Mouse (Mus musculus): ENCODE data around the gene Kcnk5.
A peak's percentile ranks its signal among the peaks of the same experiment; 100 is the strongest.

Kcnk5 gene

GRCm38 (mm10) chr14:20181466-20181921, at the start of gene Kcnk5:
Gene Kcnk5, minus strand, starts transcription at chr14:20181809.
- DNase-seq (ENCODE audit: low spot score), result peak; percentile 95

GRCm38 (mm10) chr14:20230063-20230491, 48.5 kb upstream of the Kcnk5 start:
- no peak for DNase-seq (ENCODE audit: low spot score)

DNA sequence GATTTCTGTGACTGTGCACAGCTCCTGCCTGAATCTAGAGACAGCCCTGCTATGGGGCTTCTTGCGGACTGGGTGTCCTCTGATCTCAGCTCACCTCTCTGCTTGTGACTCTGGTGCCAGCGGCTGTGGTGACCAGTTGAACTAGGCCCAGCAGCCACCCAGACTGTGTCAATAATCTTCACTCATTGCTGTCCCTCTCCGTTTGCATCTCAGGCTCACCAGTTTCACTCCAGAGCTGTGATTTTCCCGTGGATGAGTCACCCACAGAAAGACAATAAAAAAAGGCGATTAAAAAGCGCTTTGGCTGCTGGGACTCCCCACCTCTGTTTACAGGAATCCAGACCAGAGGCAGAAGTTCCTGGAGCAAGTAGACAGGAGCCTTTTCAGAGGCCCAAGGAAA, 47.8 kb upstream of the Kcnk5 start:
- no peak for DNase-seq (ENCODE audit: low spot score)

- no peak for DNase-seq (ENCODE audit: low spot score)
Measured at GRCm38 (mm10) chr14:20228336-20228735, 46.7 kb upstream of the Kcnk5 start.

DNA sequence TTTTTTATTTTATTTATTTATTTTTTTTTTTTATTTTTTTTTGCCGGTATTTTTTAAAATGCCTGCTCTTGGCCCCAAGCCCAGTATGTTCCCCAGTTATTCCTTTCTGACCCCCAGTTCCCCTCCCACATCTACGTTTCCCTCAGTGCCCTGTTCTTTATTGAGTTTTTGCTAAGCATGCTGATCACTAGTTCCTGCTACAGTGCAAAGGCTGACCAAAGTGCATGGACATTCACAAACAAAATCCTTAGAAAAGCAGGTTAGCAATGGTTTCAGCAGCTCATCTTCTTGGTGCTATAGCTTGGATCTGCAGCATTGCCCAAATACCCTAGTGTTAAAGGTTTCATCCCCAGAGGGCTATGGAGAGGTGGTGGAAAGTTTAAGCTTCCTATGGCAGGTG, 45.4 kb upstream of the Kcnk5 start:
- DNase-seq (ENCODE audit: low spot score), result no peak

DNA sequence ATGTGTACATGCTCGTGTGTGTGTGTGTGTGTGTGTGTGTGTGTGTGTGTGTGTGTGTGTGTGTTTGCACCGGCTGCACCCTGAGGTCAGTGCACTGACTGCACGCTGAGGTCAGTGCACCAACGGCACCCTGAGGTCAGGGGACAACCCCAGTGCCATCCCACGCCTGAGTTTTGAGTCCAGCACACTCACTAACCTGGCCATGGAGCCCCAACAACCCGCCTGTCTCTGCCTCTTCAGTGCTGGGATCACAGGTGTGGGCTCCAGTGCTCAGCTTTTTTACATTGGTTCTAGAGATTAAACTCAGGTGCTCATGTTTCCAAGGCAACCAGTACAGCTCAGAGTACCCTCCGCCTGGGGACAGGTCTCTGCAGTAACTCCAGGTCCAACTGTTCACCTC, 44.9 kb upstream of the Kcnk5 start:
- DNase-seq (ENCODE audit: low spot score), result no peak

GRCm38 (mm10) chr14:20225525-20225924, 43.9 kb upstream of the Kcnk5 start:
- peak; percentile 79 for DNase-seq (ENCODE audit: low spot score)

DNA sequence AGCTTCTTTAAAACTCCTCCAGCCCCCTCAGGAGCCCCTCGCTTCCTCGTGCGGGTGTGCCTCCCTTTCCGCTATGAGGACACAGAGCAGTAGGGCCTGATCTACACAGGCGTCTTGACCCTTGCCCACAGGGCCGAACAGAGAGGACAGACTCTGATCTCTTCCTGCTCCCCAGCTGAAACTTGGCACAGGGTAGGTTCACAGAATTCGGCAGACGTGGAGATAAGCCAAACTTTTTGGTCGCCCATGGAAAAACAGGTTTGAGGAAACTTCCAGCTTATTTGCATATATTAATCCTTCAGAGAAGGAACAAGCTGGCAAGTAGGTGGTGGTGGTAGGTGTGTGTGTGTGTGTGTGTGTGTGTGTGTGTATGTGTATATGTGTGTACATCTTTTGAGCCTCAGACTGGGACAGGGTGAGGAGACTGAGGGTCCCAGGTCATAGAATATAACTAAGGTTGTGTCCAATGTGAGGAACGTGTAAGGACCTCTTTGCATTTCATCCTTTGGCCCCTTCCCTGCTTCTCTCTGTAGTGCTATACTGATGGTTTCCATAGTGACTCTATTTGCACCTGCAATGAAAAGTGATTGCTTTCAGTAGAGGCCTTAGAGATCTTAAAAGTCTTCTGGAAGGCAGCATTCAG, 43.1 kb upstream of the Kcnk5 start:
- no peak for DNase-seq (ENCODE audit: low spot score)

GRCm38 (mm10) chr14:20224163-20224562, 42.6 kb upstream of the Kcnk5 start:
- DNase-seq (ENCODE audit: low spot score), result no peak

DNA sequence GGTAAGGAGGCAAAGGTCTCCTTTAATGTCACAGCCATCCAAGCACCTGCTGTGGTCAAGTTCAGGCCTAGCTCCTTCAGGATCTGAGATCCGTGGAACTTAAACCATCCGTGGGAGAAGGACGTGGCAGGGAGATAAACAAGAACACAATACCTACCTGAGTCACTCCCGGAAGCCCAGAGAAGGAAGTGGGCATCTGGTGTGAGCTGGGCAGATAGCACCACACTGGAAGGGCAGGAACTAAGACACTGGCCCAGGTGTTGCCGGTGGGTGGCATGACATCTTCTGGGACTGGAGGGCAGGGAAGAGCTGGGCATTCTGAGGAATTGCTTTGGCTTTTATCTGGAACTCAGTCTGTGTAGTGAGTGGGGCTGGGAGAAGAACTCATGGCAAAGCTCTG, 41.6 kb upstream of the Kcnk5 start:
- DNase-seq (ENCODE audit: low spot score), result no peak

DNA sequence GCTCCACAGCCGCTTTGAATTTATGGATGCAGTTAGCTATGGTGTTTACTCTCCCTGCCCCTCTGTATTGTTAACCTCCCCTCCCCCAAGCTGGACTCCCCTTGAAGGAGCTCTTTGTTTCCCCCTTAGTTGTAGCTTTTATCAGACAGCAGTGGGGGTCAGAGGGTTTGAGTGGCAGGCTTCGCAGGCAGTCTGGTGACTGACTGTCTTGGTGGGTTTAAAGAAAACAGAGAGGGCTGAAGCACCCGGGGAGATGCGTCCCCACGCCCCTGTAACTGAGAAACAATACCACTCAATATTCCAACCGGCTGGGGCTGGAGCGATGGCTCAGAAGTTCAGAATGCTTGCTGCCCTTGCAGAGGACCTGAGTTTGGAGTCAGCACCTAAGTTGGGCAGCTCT, 39.5 kb upstream of the Kcnk5 start:
- peak; percentile 55 for DNase-seq (ENCODE audit: low spot score)

GRCm38 (mm10) chr14:20219849-20220248, 38.2 kb upstream of the Kcnk5 start:
- no peak for DNase-seq (ENCODE audit: low spot score)

DNA sequence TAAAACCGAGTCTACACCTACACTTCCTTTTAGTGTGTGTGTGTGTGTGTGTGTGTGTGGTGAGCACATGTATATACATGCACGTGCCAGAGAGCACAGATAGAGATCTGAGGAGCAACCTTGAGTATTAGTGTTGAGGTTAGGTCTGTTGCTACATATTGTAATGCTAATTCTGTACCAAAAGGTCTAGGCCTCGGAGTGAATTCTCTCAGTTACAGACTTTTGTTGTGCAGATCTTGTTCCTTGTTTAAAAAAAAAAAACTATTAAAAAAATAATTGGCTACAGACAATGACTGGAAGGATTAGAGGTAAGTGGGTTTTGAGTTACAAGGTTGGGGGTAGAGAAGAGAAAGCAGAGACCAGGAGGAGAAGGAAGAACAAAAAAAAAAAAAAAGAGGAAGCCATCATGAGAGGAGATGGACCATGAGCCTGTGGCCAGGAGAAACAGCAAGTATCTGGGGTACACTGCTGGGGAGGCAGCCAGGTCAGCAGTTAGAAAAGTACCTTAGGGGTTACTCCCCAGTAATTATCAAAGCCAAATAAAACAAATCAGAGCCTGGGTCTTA, 35.8 kb upstream of the Kcnk5 start:
- DNase-seq (ENCODE audit: low spot score), result no peak

DNA sequence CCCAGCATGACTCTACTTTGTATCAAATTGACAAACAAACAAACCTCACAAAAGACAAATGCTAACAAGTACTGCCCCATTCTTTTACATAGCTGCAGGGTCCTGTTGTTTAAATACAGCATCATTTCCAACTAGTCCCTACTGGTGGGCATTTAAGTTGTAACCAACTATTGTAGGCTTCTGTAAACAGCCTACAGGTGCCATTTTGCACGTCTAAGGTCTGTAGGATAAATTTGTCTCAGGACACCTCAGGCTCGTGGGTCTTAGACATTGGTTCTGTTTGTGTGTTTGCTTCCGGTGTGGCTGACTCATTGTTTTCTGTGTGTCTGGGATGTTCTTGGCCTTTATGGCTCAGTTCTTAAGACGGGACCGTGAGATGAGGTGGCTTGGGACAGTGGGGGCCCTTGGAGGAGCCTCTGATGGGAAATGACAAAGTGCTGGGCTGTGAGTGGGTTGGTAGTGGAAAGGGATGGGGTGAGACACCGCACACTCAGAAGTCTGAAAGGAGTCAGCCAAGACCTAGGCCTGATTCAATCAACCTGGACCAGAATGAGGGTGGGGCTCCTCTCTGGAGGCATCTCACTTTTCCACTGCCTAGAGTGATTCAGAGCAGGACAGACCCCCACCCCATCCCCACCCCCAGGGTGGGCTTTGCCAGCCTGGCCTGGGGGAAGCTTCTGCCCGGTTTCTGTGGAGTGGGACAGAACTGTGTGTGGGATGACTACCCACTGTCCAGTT, 35.1 kb upstream of the Kcnk5 start:
- no peak for DNase-seq (ENCODE audit: low spot score)

- DNase-seq (ENCODE audit: low spot score), result no peak
Measured at GRCm38 (mm10) chr14:20215826-20216225, 34.2 kb upstream of the Kcnk5 start.

DNA sequence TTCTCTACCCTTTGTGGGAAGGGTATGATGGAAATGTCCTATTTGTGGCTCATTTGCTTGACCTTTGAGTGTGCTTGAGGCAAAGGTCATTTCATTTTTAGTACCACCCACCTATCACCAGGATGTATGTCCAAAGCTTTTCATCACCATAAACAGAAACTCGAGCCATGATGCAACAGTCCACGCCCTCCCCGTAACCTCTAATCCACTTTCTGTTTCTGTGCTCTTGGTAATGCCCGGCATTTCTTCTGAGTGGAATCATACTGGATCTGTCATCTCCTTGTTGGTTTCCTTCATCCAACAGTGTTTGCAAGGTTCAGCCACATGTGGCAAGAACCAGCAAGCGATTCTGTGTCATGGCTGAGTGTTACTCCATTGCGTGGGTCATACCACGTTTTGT, 32.5 kb upstream of the Kcnk5 start:
- DNase-seq (ENCODE audit: low spot score), result no peak

- DNase-seq (ENCODE audit: low spot score), result peak; percentile 57
Measured at GRCm38 (mm10) chr14:20211754-20212601, 30.4 kb upstream of the Kcnk5 start.

DNA sequence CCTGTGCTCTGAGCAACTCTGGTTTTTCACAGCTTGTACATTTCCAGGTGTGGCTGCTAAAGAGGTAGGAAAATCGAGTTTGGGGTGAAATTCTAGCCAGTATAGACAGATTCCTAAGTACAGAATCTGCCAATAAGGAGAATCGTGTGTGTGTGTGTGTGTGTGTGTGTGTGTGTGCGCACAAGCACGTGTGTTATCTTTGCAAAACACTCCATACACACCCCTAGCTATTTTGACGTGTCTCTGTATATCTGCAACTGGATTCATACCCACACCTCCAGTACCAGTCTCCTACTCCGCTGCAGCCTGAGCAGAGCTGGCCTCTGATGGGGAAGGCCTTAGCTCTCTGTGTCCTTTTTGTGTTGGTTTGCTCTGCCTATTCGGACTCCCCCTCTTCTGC, 28.3 kb upstream of the Kcnk5 start:
- DNase-seq (ENCODE audit: low spot score), result no peak

- DNase-seq (ENCODE audit: low spot score), result peak; percentile 60
Measured at GRCm38 (mm10) chr14:20208435-20208834, 26.8 kb upstream of the Kcnk5 start.

- no peak for DNase-seq (ENCODE audit: low spot score)
Measured at GRCm38 (mm10) chr14:20205747-20206146, 24.1 kb upstream of the Kcnk5 start.

GRCm38 (mm10) chr14:20203301-20203700, 21.7 kb upstream of the Kcnk5 start:
- DNase-seq (ENCODE audit: low spot score), result no peak

DNA sequence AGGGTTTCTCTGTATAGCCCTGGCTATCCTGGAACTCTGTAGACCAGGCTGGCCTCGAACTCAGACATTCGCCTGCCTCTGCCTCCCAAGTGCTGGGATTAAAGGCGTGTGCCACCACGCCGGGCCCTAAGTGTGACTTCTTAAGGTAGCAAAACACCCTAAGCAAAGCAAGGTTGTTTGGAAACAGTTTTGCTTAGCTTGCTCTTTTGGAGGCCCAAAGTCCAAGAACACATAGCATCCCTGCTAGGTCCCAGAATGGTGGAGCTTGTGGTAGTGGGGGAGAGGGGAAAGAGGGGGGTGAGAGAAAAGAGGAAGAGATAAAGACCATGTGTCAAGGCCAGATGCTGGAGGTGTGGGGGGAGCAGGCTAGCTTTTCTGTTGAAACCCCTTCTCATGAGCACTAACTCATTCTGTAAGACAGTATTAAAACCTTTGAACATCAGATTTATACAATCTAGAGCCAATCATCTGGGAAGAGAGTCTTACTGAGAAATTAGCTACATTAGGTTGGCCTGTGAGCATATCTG, 21.1 kb upstream of the Kcnk5 start:
- DNase-seq (ENCODE audit: low spot score), result no peak
